Mouse (Mus musculus) lung, adult 2 months (tissue): ENCODE data around the gene Cntfr.

Experiments
- CTCF ChIP-seq: fragments of 200-500 bp; IDR thresholded peaks from 2 replicates; pipeline ENCODE4 v1.5.1; 2011; ENCODE audit warnings: mild to moderate bottlenecking, low read length, control low read depth; ENCODE audit not compliant: insufficient read depth
- POLR2A ChIP-seq: fragments of 200-500 bp; IDR thresholded peaks from 2 replicates; pipeline ENCODE4 v1.6.1; 2011; ENCODE audit warnings: low read depth, mild to moderate bottlenecking, control low read depth, low read length, borderline replicate concordance; ENCODE audit errors: extremely low read depth

DNA sequence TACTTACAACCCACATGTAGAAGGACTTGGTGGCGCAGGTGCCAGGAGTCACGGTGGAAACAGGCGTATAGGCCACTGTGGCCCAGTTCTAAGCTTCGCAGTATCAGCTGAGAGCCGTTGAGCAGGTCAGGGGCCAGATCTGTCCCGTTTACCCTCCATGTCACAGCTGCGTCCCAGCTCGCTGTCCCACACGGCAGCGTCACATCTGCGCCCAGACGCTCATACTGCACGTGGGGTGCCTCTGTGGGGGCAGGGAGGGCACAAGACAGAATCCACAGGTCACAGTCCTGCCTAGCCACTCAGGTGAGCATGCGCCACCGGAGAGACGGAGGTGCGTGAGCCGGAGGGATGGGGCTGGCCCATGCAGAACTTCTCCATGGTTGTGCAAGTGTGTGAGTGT lies 26.1 kb downstream of the Cntfr start:
- TF ChIP-seq CTCF (no peak), POLR2A (no peak)
